Mouse (Mus musculus): ENCODE data around the gene Apbb1. TPM values are rescaled to one million over a fixed set of nuclear protein-coding genes. Genes with fewer than 3 reads are reported as not detected.

Apbb1 gene
- polyA plus RNA-seq, 1 experiment from 2014 or later, result 255 TPM

GRCm38 (mm10) chr7:105569512-105570496 lies 11.6 kb downstream of the Apbb1 start:
- Histone ChIP-seq H3K4me2 (replicated peaks) (peak overlapping the region; percentile 45), H3K27ac (replicated peaks) (peak overlapping the region; percentile 83), H3K9me3 (no peaks in the 10 kb centered on the region), H3K4me3 (peak overlapping the region; percentile 30), H3K9ac (replicated peaks) (peak overlapping the region; percentile 34), H3K4me1 (peaks cover 38% of the 10 kb centered on the region), H3K27me3 (no peaks in the 10 kb centered on the region), H3K36me3 (peaks cover 44% of the 10 kb centered on the region)
- 8% methylated on average over 12 of the region's 12 CpGs for WGBS
- ATAC-seq (replicated peaks), result peak; percentile 33

- Histone ChIP-seq H3K4me2 (replicated peaks) (peak overlapping the region; percentile 45), H3K27me3 (no peaks in the 10 kb centered on the region), H3K9ac (replicated peaks) (peak overlapping the region; percentile 34), H3K4me1 (peaks cover 38% of the 10 kb centered on the region), H3K36me3 (peaks cover 49% of the 10 kb centered on the region), H3K4me3 (peak overlapping the region; percentile 30), H3K9me3 (no peaks in the 10 kb centered on the region), H3K27ac (replicated peaks) (peak overlapping the region; percentile 83)
- ATAC-seq (replicated peaks), result peak; percentile 90
- WGBS, result 3% methylated on average over 6 of the region's 6 CpGs
Observed at GRCm38 (mm10) chr7:105568988-105569471, 12.4 kb downstream of the Apbb1 start.

- 11% methylated on average over 7 of the region's 7 CpGs for WGBS
- H3K27me3 ChIP-seq, result no peaks in the 10 kb centered on the region
- peaks cover 38% of the 10 kb centered on the region for H3K4me1 ChIP-seq
- H3K36me3 ChIP-seq, result peaks cover 49% of the 10 kb centered on the region
- H3K27ac ChIP-seq (replicated peaks), result peak overlapping the region; percentile 83
- H3K9ac ChIP-seq (replicated peaks), result peak overlapping the region; percentile 34
- H3K9me3 ChIP-seq, result no peaks in the 10 kb centered on the region
- peak overlapping the region; percentile 45 for H3K4me2 ChIP-seq (replicated peaks)
- H3K4me3 ChIP-seq, result peak overlapping the region; percentile 30
- ATAC-seq (replicated peaks), result peak; percentile 65
Observed at GRCm38 (mm10) chr7:105568583-105568982, 12.9 kb downstream of the Apbb1 start.

GRCm38 (mm10) chr7:105565071-105565836 lies 16.2 kb downstream of the Apbb1 start:
- Histone ChIP-seq H3K9me3 (no peaks in the 10 kb centered on the region), H3K27ac (replicated peaks) (no peak overlapping the region), H3K27me3 (no peaks in the 10 kb centered on the region), H3K4me2 (replicated peaks) (no peak overlapping the region), H3K9ac (replicated peaks) (no peak overlapping the region), H3K4me3 (no peak overlapping the region), H3K4me1 (peaks cover 24% of the 10 kb centered on the region), H3K36me3 (peaks cover 65% of the 10 kb centered on the region)
- no peak for ATAC-seq (replicated peaks)
- WGBS, result 84% methylated on average over 17 of the region's 17 CpGs

GRCm38 (mm10) chr7:105563367-105563766 lies 18.1 kb downstream of the Apbb1 start:
- Histone ChIP-seq H3K9me3 (no peaks in the 10 kb centered on the region), H3K4me1 (peaks cover 5% of the 10 kb centered on the region), H3K9ac (replicated peaks) (no peak overlapping the region), H3K4me2 (replicated peaks) (no peak overlapping the region), H3K36me3 (peaks cover 82% of the 10 kb centered on the region), H3K4me3 (no peak overlapping the region), H3K27ac (replicated peaks) (no peak overlapping the region), H3K27me3 (no peaks in the 10 kb centered on the region)
- ATAC-seq (replicated peaks), result no peak
- WGBS, result 86% methylated on average over 3 of the region's 3 CpGs

- H3K9me3 ChIP-seq, result no peaks in the 10 kb centered on the region
- H3K36me3 ChIP-seq, result peaks cover 89% of the 10 kb centered on the region
- no peaks in the 10 kb centered on the region for H3K27me3 ChIP-seq
- no peak overlapping the region for H3K4me2 ChIP-seq (replicated peaks)
- WGBS, result 95% methylated on average over 3 of the region's 3 CpGs
- no peaks in the 10 kb centered on the region for H3K4me1 ChIP-seq
- ATAC-seq (replicated peaks), result no peak
- H3K27ac ChIP-seq (replicated peaks), result no peak overlapping the region
- no peak overlapping the region for H3K9ac ChIP-seq (replicated peaks)
- H3K4me3 ChIP-seq, result no peak overlapping the region
Observed at GRCm38 (mm10) chr7:105562317-105562716, 19.1 kb downstream of the Apbb1 start.

GRCm38 (mm10) chr7:105559016-105559415 lies 22.4 kb downstream of the Apbb1 start:
- Histone ChIP-seq H3K9me3 (no peaks in the 10 kb centered on the region), H3K4me3 (no peak overlapping the region), H3K27ac (replicated peaks) (no peak overlapping the region), H3K4me1 (peaks cover 24% of the 10 kb centered on the region), H3K36me3 (peaks cover 59% of the 10 kb centered on the region), H3K9ac (replicated peaks) (no peak overlapping the region), H3K4me2 (replicated peaks) (no peak overlapping the region), H3K27me3 (no peaks in the 10 kb centered on the region)
- no peak for ATAC-seq (replicated peaks)
- 82% methylated on average over 9 of the region's 9 CpGs for WGBS

- Histone ChIP-seq H3K27me3 (no peaks in the 10 kb centered on the region), H3K27ac (replicated peaks) (no peak overlapping the region), H3K4me2 (replicated peaks) (no peak overlapping the region), H3K4me3 (no peak overlapping the region), H3K9ac (replicated peaks) (no peak overlapping the region), H3K9me3 (no peaks in the 10 kb centered on the region), H3K4me1 (peaks cover 30% of the 10 kb centered on the region), H3K36me3 (peaks cover 48% of the 10 kb centered on the region)
- WGBS, result 88% methylated on average over 11 of the region's 11 CpGs
- no peak for ATAC-seq (replicated peaks)
Observed at GRCm38 (mm10) chr7:105557671-105558070, 23.8 kb downstream of the Apbb1 start.

GRCm38 (mm10) chr7:105556406-105556805 lies 25.0 kb downstream of the Apbb1 start:
- H3K4me2 ChIP-seq (replicated peaks), result no peak overlapping the region
- 88% methylated on average over 8 of the region's 8 CpGs for WGBS
- ATAC-seq (replicated peaks), result no peak
- H3K36me3 ChIP-seq, result peaks cover 37% of the 10 kb centered on the region
- H3K4me3 ChIP-seq, result no peak overlapping the region
- no peak overlapping the region for H3K27ac ChIP-seq (replicated peaks)
- H3K9ac ChIP-seq (replicated peaks), result no peak overlapping the region
- no peaks in the 10 kb centered on the region for H3K27me3 ChIP-seq
- H3K9me3 ChIP-seq, result no peaks in the 10 kb centered on the region
- peaks cover 30% of the 10 kb centered on the region for H3K4me1 ChIP-seq

- Histone ChIP-seq H3K27me3 (no peaks in the 10 kb centered on the region), H3K27ac (replicated peaks) (no peak overlapping the region), H3K9me3 (no peaks in the 10 kb centered on the region), H3K4me1 (peaks cover 30% of the 10 kb centered on the region), H3K9ac (replicated peaks) (no peak overlapping the region), H3K4me2 (replicated peaks) (peak overlapping the region; percentile 73), H3K4me3 (peak overlapping the region; percentile 80), H3K36me3 (peaks cover 30% of the 10 kb centered on the region)
- 87% methylated on average over 10 of the region's 10 CpGs for WGBS
- ATAC-seq (replicated peaks), result no peak
Observed at GRCm38 (mm10) chr7:105555571-105555970, 25.9 kb downstream of the Apbb1 start.

- no peaks in the 10 kb centered on the region for H3K27me3 ChIP-seq
- H3K4me1 ChIP-seq, result peaks cover 30% of the 10 kb centered on the region
- H3K4me2 ChIP-seq (replicated peaks), result peak within 1 kb of the TSS; percentile 73
- WGBS, result 2% methylated on average over 26 of the region's 26 CpGs
- H3K4me3 ChIP-seq, result peak within 1 kb of the TSS; percentile 80
- peak within 1 kb of the TSS; percentile 90 for H3K9ac ChIP-seq (replicated peaks)
- peak; percentile 92 for ATAC-seq (replicated peaks)
- peak within 1 kb of the TSS; percentile 77 for H3K27ac ChIP-seq (replicated peaks)
- H3K36me3 ChIP-seq, result peaks cover 24% of the 10 kb centered on the region
- H3K9me3 ChIP-seq, result no peaks in the 10 kb centered on the region
Observed at GRCm38 (mm10) chr7:105554212-105554942, 27.1 kb downstream of the Apbb1 start, which contains the start of gene Smpd1. Gene Smpd1, plus strand, starts transcription at chr7:105554360.
